Mouse (Mus musculus): ENCODE results near the gene Arfgap3. TPM values are rescaled to one million over a fixed set of nuclear protein-coding genes. Genes with fewer than 3 reads are reported as not detected.
"Not testable (repeated sequence)": the region's sequence is repeated elsewhere in the genome, so short reads cannot be mapped to it uniquely, and the experiment has no call there.

The Arfgap3 gene
- total RNA-seq, 2 experiments from 2014 or later: 20.1 to 23.4 TPM

GRCm38 (mm10) chr15:83269985-83270384 is 80.1 kb downstream of the Arfgap3 start:
- intact Hi-C loops (cut with DNase I); DNase-seq (ENCODE audit: extremely low spot score in 1 of 2, low spot score in 2 of 2): not testable (repeated sequence)

GRCm38 (mm10) chr15:83268428-83268827 is 81.6 kb downstream of the Arfgap3 start:
- peak in 1 of 2 experiments; percentile 57 for DNase-seq (ENCODE audit: extremely low spot score in 1 of 2, low spot score in 2 of 2)
- intact Hi-C loops (cut with DNase I): not testable (repeated sequence)

GRCm38 (mm10) chr15:83265269-83265668 is 84.8 kb downstream of the Arfgap3 start:
- DNase-seq (ENCODE audit: extremely low spot score in 1 of 2, low spot score in 2 of 2): no peak
- intact Hi-C loops (cut with DNase I): no loop called here

GRCm38 (mm10) chr15:83263405-83263804 is 86.6 kb downstream of the Arfgap3 start:
- no peak for DNase-seq (ENCODE audit: extremely low spot score in 1 of 2, low spot score in 2 of 2)
- intact Hi-C loops (cut with DNase I): no loop called here

GRCm38 (mm10) chr15:83257906-83258305 is 92.1 kb downstream of the Arfgap3 start:
- DNase-seq (ENCODE audit: extremely low spot score in 1 of 2, low spot score in 2 of 2): peak in 1 of 2 experiments; percentile 53

GRCm38 (mm10) chr15:83256491-83256890 is 93.6 kb downstream of the Arfgap3 start:
- peak in 1 of 2 experiments; percentile 73 for DNase-seq (ENCODE audit: extremely low spot score in 1 of 2, low spot score in 2 of 2)
- intact Hi-C loops (cut with DNase I): no loop called here

More at GRCm38 (mm10) chr15:83257906-83258305, 92.1 kb downstream of the Arfgap3 start:
- intact Hi-C loops (cut with DNase I): no loop called here

GRCm38 (mm10) chr15:83255944-83256343 is 94.1 kb downstream of the Arfgap3 start:
- intact Hi-C loops (cut with DNase I): no loop called here
- no peak for DNase-seq (ENCODE audit: extremely low spot score in 1 of 2, low spot score in 2 of 2)

GRCm38 (mm10) chr15:83255191-83255782 is 94.8 kb downstream of the Arfgap3 start:
- DNase-seq (ENCODE audit: extremely low spot score in 1 of 2, low spot score in 2 of 2): no peak
- intact Hi-C loops (cut with DNase I): no loop called here

- intact Hi-C loops (cut with DNase I): no loop called here
- no peak for DNase-seq (ENCODE audit: extremely low spot score in 1 of 2, low spot score in 2 of 2)
Observed at GRCm38 (mm10) chr15:83254372-83255070, 95.5 kb downstream of the Arfgap3 start.

- peak in 1 of 2 experiments; percentile 47 for DNase-seq (ENCODE audit: extremely low spot score in 1 of 2, low spot score in 2 of 2)
Observed at GRCm38 (mm10) chr15:83252060-83252459, 98.0 kb downstream of the Arfgap3 start.

GRCm38 (mm10) chr15:83251176-83252004 is 98.7 kb downstream of the Arfgap3 start, which contains the start of gene A4galt:
Gene A4galt, minus strand, starts transcription at chr15:83251774.
- intact Hi-C loops (cut with DNase I): no loop called here
- DNase-seq (ENCODE audit: extremely low spot score in 1 of 2, low spot score in 2 of 2): peak in 1 of 2 experiments; percentile 78

More at GRCm38 (mm10) chr15:83252060-83252459, 98.0 kb downstream of the Arfgap3 start:
- intact Hi-C loops (cut with DNase I): no loop called here

GRCm38 (mm10) chr15:83250651-83251175 is 99.3 kb downstream of the Arfgap3 start:
- no peak for DNase-seq (ENCODE audit: extremely low spot score in 1 of 2, low spot score in 2 of 2)
- intact Hi-C loops (cut with DNase I): no loop called here

Other genes starting within 250 kb of the Arfgap3 start
- gene Rrp7a, start 227.4 kb downstream of the Arfgap3 start, total RNA-seq (2021): 100 to 1,000 TPM; 122 to 128 TPM
- 10 to 100 TPM; 85.9 to 86.5 TPM for gene Poldip3, start 200.9 kb downstream of the Arfgap3 start, total RNA-seq (2021)
- 10 to 100 TPM; 91.1 to 94.6 TPM for gene Cyb5r3, start 177.7 kb downstream of the Arfgap3 start, total RNA-seq (2021)
- 1 to 10 TPM; 3.0 TPM for gene A4galt, start 98.5 kb downstream of the Arfgap3 start, total RNA-seq (2021)
- gene Pacsin2, start 114.4 kb upstream of the Arfgap3 start, total RNA-seq (2021): 10 to 100 TPM; 47.5 to 48.6 TPM
- gene Ttll1, start 160.6 kb upstream of the Arfgap3 start, total RNA-seq (2021): 10 to 100 TPM; 57.7 to 61.2 TPM
- not detected for gene Bik, start 176.6 kb upstream of the Arfgap3 start, total RNA-seq (2021)
- gene Tspo, start 213.3 kb upstream of the Arfgap3 start, total RNA-seq (2021): 1 to 10 TPM; 2.6 to 2.9 TPM
- 10 to 100 TPM; 33.8 to 38.3 TPM for gene Mcat, start 213.5 kb upstream of the Arfgap3 start, total RNA-seq (2021)
- gene Ttll12, start 244.9 kb upstream of the Arfgap3 start, total RNA-seq (2021): 10 to 100 TPM; 19.1 to 19.2 TPM

Data from left cerebral cortex, postnatal 10 days (tissue).